Mouse (Mus musculus) urinary bladder, postnatal 10 days (tissue): ENCODE measurements around the gene Eme1.

Experiments used
- DNase-seq: peaks from one replicate; pipeline ENCODE4 v3.0.0; 2022; ENCODE audit warnings: low spot score

Eme1 gene

DNA sequence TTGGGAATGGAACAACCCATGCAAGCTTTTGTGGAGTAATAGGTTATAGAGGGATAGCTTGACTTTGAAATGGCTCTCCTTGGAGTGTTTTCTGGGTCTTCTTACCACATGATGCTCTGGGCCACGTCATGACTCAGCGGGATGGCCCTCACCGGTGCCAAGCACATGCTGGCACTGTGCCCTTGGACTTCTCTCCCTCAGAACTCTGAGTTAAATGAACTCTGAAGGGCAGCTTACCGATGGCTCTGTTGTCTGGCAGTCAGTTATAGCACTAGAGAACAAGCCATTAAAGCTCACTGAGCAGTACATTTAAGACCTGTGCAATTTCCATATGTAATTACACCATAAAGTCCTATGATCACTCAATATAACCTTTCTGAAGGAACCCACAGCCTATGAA lies 56.4 kb downstream of the Eme1 start:
- DNase-seq = no peak

DNA sequence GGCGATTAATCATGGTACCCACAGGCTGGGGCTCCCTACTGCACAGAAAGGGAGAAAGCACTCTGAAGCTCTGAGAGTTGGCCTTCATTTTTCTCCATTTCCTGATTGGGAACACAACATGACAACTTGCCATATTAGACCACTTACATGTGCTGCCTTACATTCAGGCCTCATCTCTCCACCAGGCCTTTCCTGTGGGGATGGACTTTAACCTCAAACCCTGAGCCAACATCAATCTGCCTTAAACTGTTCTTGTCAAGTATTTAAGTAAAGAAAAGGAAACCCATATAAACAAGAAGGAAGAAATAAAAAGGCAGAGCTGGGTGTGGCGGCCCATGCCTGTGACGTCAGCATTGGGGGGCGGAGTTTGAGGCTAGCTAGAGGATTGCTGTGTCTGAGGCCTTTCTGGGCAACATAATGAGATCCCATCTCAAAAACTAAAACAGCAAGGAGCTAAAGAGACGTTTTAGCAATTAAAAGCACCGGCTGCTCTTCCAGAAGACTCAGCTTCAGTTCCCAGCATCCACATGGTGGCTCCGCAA lies 57.4 kb downstream of the Eme1 start:
- DNase-seq = no peak
